Mouse (Mus musculus) ES-E14 (cell line): ENCODE data around the gene Itpr1.

Experiments
- CHD2 ChIP-seq: IDR thresholded peaks from 2 replicates; pipeline ENCODE4 v1.6.1; 2014; ENCODE audit warnings: mild to moderate bottlenecking, low read depth, low read length, inconsistent platforms
- HCFC1 ChIP-seq: IDR thresholded peaks from 2 replicates; pipeline ENCODE4 v1.6.1; 2012; ENCODE audit warnings: low read length, inconsistent platforms, borderline replicate concordance; ENCODE audit not compliant: insufficient read depth

DNA sequence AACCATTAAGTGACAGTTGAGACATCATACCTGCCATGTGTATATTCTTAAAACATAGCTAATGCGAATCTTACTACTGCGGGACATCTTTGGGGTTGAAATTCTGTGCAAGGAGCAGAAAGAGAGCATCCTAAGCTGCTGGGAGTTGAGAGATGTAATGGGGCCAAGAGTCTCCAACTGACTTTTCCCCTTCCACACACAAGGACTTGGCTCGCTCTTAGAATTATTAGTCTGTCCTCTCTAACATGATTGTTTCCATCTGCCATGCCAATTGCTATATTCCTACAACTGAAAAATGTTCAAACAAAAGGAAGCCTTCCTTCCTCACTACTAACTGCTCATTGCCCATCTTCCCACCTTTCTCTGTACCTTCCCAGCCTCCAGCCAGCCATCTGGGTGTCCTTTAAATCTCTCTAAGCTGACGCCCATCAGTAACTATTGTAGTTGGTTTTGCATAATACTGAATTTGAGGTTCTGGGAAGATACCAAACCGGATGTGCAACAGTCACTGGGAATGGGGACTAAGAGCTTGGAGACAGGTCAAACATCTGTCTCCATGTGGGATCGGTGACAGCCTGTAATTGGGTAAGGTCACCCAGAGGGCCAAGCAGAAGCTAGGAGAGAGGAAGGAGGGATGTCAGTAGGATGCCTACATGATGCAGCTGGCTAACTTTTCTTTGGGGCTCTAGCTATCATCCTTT is 177.9 kb downstream of the Itpr1 start:
- TF ChIP-seq HCFC1 (no peak), CHD2 (no peak)
